Mouse (Mus musculus) brain, embryonic 14.5 days (tissue): Measurements from ENCODE around the gene 2310034G01Rik.

Experiments
- CTCF ChIP-seq: fragments of 200-500 bp; IDR thresholded peaks from 2 replicates; pipeline ENCODE4 v1.5.1; 2012; ENCODE audit warnings: inconsistent platforms, mild to moderate bottlenecking, moderate library complexity, borderline replicate concordance; ENCODE audit not compliant: insufficient read depth, insufficient read length; ENCODE audit errors: extremely low read depth
- POLR2A ChIP-seq: fragments of 200-500 bp; IDR thresholded peaks from 2 replicates; pipeline ENCODE4 v1.6.1; 2012; ENCODE audit warnings: mild to moderate bottlenecking, inconsistent platforms, borderline replicate concordance; ENCODE audit not compliant: poor library complexity, insufficient read depth, insufficient read length, severe bottlenecking; ENCODE audit errors: extremely low read depth

DNA sequence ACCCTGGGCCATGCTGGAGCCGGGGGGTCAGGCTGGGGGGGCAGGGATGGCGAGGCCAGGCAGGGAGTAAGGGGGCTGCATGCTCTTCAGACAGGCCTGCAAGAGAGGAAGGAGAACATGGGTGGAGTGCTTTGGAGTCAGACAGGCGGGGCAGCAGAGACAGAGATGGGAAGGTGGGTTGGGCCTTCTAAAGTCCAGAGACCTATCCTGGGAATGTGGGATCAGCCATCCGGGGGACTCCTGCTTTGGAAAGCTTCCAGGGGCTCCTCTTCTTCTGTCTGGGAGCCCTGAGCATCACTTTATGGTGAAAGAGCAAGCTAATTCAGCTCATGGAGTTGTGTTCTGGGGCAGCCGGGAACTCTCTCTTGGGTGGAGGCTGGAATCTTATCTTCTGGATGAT, 25.2 kb downstream of the 2310034G01Rik start:
- TF ChIP-seq CTCF (no peak), POLR2A (no peak)
